Mouse (Mus musculus) hindbrain, embryonic 13.5 days (tissue): ENCODE measurements around the gene C2cd4c. TPM values are rescaled to one million over a fixed set of nuclear protein-coding genes. Genes with fewer than 3 reads are reported as not detected.

Source experiments
- ATAC-seq: fragments of 200-750 bp; cut with Nextera tagmentation; 2 replicates; pipeline ENCODE4 v1.8.0; 2017; ENCODE audit warnings: moderate TSS enrichment; ENCODE audit not compliant: low FRiP score
- H3K27ac ChIP-seq: fragments of 300-500 bp; sonication (generic); 2 replicates; pipeline ENCODE4 v1.5.1; 2015; ENCODE audit warnings: inconsistent platforms, mild to moderate bottlenecking, moderate library complexity
- H3K27me3 ChIP-seq: fragments of 300-500 bp; sonication (generic); 2 replicates; pipeline ENCODE4 v1.6.1; 2015; ENCODE audit warnings: mild to moderate bottlenecking, inconsistent platforms
- H3K36me3 ChIP-seq: fragments of 300-500 bp; sonication (generic); 2 replicates; pipeline ENCODE4 v1.6.1; 2015; ENCODE audit warnings: mild to moderate bottlenecking, inconsistent platforms
- H3K4me1 ChIP-seq: fragments of 300-500 bp; sonication (generic); replicated peaks from 2 replicates; pipeline ENCODE4 v1.6.1; 2015; ENCODE audit warnings: inconsistent platforms
- H3K4me2 ChIP-seq: fragments of 300-500 bp; sonication (generic); 2 replicates; pipeline ENCODE4 v1.6.1; 2015; ENCODE audit warnings: inconsistent platforms, mild to moderate bottlenecking, moderate library complexity
- H3K4me3 ChIP-seq: fragments of 300-500 bp; sonication (generic); 2 replicates; pipeline ENCODE4 v1.5.1; 2015; ENCODE audit warnings: mild to moderate bottlenecking, inconsistent platforms
- H3K9ac ChIP-seq: fragments of 300-500 bp; sonication (generic); 2 replicates; pipeline ENCODE4 v1.6.1; 2015; ENCODE audit warnings: mild to moderate bottlenecking, inconsistent platforms
- H3K9me3 ChIP-seq: fragments of 300-500 bp; sonication (generic); 2 replicates; pipeline ENCODE4 v1.6.1; 2016; ENCODE audit warnings: inconsistent platforms
- WGBS: fragments of 180-500 bp; shearing (Covaris S2); methylation state at CpG from one replicate; pipeline ENCODE4 v1.1.7; 2015; 5-methylcytosine and 5-hydroxymethylcytosine counted together
- polyA plus RNA-seq: library from polyadenylated mRNA; unstranded; fragments of >200 nt; fragmentation: Nextera tagmentation; extraction: Ambion mirVana; gene quantifications from 2 replicates; pipeline ENCODE4 v1.2.1, GENCODE M21; 2015

C2cd4c gene
- polyA plus RNA-seq, result 0.17 and 0.27 TPM in 2 replicates

DNA sequence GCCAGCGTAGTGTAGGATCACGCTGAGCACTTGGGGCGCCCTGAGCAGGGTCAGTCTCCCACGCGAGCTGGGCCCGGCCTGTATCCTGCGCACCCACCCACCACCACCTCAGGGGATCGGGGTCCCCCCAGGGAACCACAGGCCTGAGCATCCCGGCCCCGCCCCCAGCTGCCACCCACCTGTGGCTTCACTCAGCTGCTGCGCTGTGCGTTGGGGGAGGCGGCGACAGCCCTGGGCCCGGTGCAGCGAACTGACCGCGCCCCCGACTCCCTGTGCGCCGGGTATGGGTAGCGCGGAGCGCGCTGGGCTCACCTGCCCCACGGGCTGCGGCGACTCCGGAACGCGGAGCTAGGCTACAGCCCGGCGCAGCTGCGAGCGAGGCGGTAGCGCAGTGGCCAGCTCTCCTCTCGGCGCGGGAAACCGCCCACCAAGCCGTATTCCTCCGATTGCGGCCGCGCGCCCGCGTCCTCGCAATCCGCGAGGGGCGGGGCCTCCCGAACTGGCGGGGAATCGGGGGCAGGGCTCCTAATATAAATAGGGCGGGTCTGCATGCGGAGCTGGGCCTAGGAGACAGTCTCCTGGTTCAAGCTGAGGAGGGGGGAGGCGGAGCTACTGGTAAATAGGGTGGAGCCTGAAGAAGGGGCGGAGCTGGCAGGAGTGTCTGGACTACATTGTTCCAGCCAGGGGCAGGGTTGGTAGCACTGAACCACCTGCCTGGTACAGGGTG lies at the start of gene C2cd4c:
TSS of gene C2cd4c (minus strand) at position 448 of the 727 bp plus-strand sequence.
- peak; percentile 90 for ATAC-seq
- H3K27ac ChIP-seq, result peak within 1 kb of the TSS; percentile 44; the same call in 1 of the 2 replicates
- peak within 1 kb of the TSS; percentile 58 for H3K4me3 ChIP-seq
- peak within 1 kb of the TSS; percentile 96 for H3K4me2 ChIP-seq
- WGBS, result 1% methylated on average over 58 of the region's 60 CpGs
- peaks cover 26% of the 10 kb centered on the region for H3K4me1 ChIP-seq
- peak within 1 kb of the TSS; percentile 76 for H3K9ac ChIP-seq
- H3K36me3 ChIP-seq, result no peaks in the 10 kb centered on the region
- H3K9me3 ChIP-seq, result no peaks in the 10 kb centered on the region
- H3K27me3 ChIP-seq, result peaks cover 51% of the 10 kb centered on the region

DNA sequence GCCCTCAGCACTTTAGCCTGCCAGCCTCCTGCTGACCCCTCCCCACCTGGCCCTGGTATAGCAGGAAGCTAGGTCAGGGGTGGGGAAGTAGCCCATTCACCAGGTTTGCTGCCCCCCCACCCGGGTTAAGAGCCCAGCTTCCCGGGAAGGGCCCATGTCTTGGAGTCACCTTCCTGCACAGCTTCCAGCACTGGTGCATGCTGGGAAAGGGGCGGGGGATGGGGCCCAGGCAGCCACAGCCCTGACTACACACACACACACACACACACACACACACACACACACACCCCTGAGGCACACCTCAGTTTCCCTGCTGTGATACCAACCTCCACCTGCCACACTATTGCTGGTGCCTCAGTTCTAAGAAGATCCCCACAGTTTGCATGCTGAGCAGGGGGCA lies 48.0 kb upstream of the C2cd4c start:
- WGBS, result 52% methylated on average over 3 of the region's 3 CpGs
- ATAC-seq, result no peak
- no peak overlapping the region for H3K4me3 ChIP-seq
- no peaks in the 10 kb centered on the region for H3K27me3 ChIP-seq
- no peaks in the 10 kb centered on the region for H3K36me3 ChIP-seq
- H3K4me2 ChIP-seq, result no peak overlapping the region
- 0 out of 2 replicates have a peak, but pooled peaks cover 4% of the 10 kb centered on the region for H3K4me1 ChIP-seq
- no peak overlapping the region for H3K27ac ChIP-seq
- H3K9ac ChIP-seq, result no peak overlapping the region
- no peaks in the 10 kb centered on the region for H3K9me3 ChIP-seq

DNA sequence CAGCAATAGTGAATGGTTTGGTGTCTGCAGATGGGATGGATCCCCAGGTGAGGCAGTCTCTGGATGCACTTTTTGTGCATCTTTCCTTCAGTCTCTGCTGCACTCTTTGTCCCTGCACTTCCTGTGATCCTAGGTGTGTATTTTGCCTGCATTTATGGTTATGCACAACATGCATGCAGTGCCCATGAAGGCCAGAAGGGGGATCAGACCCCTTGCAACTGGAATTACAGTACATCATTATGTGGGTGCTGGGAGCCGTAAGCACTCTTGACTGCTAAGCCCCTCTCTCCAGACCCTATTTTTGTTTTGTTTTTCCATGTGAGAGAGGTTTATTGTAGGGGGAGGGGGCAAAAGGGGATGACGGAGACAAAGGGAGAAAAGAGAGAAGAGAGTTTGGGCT lies 46.5 kb upstream of the C2cd4c start:
- Histone ChIP-seq H3K36me3 (no peaks in the 10 kb centered on the region), H3K4me2 (no peak overlapping the region), H3K9ac (no peak overlapping the region), H3K27me3 (no peaks in the 10 kb centered on the region), H3K9me3 (no peaks in the 10 kb centered on the region), H3K27ac (no peak overlapping the region), H3K4me3 (no peak overlapping the region), H3K4me1 (peaks cover 6% of the 10 kb centered on the region)
- 86% methylated on average over 2 of the region's 2 CpGs for WGBS
- ATAC-seq, result no peak

DNA sequence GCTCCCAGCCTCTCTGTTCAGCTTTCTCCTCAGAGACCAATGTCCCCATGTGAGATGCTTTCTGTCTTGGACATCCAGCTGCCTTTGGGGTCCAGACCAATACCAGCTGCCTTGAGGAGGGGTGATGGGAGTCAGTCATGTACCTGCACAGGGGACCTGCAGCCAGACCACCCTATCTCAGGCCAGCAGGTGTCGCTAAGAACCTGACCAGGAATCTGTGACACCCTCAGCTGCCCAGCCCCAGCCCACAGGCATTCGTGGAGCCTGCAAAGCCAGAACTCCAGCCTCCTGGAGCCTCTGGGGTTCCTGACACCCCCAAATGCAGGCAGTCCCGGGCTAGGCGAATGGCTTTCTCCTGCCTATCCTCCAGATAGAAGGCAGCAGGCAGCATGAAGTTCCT lies 45.0 kb upstream of the C2cd4c start:
- Histone ChIP-seq H3K4me1 (peaks cover 10% of the 10 kb centered on the region), H3K27ac (no peak overlapping the region), H3K27me3 (no peaks in the 10 kb centered on the region), H3K4me3 (no peak overlapping the region), H3K36me3 (no peaks in the 10 kb centered on the region), H3K4me2 (no peak overlapping the region), H3K9me3 (no peaks in the 10 kb centered on the region), H3K9ac (no peak overlapping the region)
- WGBS, result 17% methylated on average over 4 of the region's 4 CpGs
- ATAC-seq, result no peak

DNA sequence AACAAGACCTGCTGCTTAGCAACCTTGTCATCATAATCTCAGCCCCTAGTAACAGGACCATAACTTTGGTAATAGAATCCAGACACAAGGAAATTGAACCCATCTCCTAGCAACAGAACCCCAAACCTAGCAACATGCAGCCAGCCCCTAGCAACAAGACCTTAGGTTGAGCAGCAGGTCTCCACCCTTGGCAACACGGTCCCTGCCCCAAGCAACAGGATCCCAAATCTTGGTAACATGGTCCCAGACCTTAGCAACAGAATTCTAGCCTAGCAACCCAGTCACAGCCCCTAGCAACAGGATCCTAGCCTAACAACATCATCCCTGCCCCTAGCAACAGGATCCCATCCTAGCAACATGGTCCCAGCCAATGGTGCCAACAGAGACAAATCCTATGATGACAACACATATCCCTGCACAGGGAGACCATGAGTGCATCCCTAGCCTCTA lies 41.1 kb upstream of the C2cd4c start:
- Histone ChIP-seq H3K4me2 (no peak overlapping the region), H3K27me3 (peaks cover 13% of the 10 kb centered on the region), H3K4me1 (peaks cover 10% of the 10 kb centered on the region), H3K27ac (peak overlapping the region; percentile 67; the same call in 1 of the 2 replicates), H3K4me3 (no peak overlapping the region), H3K9ac (no peak overlapping the region), H3K36me3 (no peaks in the 10 kb centered on the region), H3K9me3 (no peaks in the 10 kb centered on the region)
- 19% methylated on average over 1 of the region's 1 CpGs for WGBS
- peak; percentile 79 for ATAC-seq

DNA sequence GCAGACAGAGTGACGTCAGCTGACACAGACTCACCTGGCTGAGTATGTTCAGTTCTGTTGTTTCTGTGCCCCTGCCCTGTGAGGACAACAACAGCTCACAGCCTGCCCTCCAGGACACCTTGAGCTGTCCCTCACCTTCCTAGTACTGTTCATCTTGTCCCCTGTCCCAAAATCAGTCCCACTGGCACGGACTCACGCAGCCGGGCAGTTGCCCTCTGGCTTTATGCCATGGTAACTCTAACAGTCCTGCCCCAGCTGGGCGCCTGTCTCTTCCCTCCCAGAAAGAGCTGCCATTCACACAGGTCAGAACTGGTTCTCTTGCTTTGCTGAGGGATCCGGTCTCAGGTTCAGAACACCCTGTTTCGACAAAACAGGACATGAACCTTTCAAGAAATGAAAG lies 39.0 kb upstream of the C2cd4c start:
- no peaks in the 10 kb centered on the region for H3K36me3 ChIP-seq
- no peaks in the 10 kb centered on the region for H3K9me3 ChIP-seq
- H3K27me3 ChIP-seq, result peaks cover 13% of the 10 kb centered on the region
- ATAC-seq, result no peak
- no peak overlapping the region for H3K9ac ChIP-seq
- H3K4me1 ChIP-seq, result peaks cover 10% of the 10 kb centered on the region
- no peak overlapping the region for H3K4me2 ChIP-seq
- WGBS, result 91% methylated on average over 7 of the region's 7 CpGs
- H3K27ac ChIP-seq, result no peak overlapping the region
- H3K4me3 ChIP-seq, result no peak overlapping the region

DNA sequence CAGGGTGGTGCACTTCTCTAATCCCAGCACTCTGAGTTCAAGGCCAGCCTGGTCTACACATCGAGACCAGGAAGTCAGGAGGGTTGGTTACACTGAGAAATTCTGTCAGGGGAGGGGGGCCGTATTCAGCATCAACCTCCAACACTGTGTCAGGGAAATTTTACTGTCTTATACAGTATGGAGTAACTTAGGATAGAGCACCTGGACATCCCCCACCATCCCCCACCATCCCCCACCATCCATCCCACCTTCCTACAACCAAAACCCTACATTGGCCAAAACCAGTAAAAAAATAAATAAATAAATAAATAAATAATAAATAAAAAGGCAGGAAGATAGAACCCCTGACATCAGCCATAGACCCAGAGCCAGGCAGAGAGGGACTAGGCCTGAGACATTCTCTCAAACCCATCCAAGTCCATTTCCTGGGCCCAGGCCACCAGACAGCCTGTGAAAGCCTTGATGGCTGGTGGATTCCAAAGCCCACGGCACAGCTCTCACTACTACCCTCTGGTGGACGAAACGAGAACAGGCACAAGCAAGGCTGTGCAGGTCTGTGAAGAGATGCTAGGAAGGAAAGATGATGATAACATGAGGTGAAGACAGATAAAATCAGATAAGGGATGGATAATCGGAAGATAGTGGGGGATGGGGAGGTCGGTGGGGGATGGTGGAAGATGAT lies 35.4 kb upstream of the C2cd4c start:
- 31% methylated on average over 7 of the region's 7 CpGs for WGBS
- Histone ChIP-seq H3K9ac (no peak overlapping the region), H3K9me3 (no peaks in the 10 kb centered on the region), H3K4me2 (no peak overlapping the region), H3K4me1 (no peaks in the 10 kb centered on the region), H3K4me3 (no peak overlapping the region), H3K27me3 (peaks cover 13% of the 10 kb centered on the region), H3K27ac (no peak overlapping the region), H3K36me3 (no peaks in the 10 kb centered on the region)
- peak; percentile 66 for ATAC-seq

DNA sequence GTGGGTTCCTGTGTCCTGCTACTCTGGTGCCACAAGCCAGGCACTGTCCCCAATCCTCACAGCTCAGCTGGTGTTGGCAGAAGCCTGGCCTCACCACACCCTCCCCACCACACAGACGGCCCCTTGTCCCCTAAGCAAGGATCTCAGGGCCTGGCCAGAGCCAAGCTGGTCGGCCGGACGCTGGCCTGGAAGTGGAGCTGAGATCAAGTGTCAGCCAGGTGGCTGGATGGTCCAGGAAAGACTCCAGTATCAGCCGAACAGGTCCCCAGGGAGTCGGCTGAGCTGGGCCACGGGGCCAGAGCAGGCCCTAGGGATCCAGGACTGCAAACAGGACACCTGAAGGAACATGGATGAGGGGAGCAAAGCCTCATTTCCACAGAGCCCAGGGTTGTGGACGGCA lies 31.9 kb upstream of the C2cd4c start, which contains the start of gene Odf3l2:
TSS of gene Odf3l2 (minus strand) at position 28 of the 400 bp plus-strand sequence.
- Histone ChIP-seq H3K36me3 (no peaks in the 10 kb centered on the region), H3K27me3 (no peaks in the 10 kb centered on the region), H3K4me3 (no peak within 1 kb of the TSS), H3K27ac (no peak within 1 kb of the TSS), H3K4me1 (no peaks in the 10 kb centered on the region), H3K9ac (0 out of 2 replicates have a peak within 1 kb of the TSS, but pooled peaks have one; percentile 13), H3K9me3 (no peaks in the 10 kb centered on the region), H3K4me2 (no peak within 1 kb of the TSS)
- no peak for ATAC-seq
- WGBS, result 76% methylated on average over 8 of the region's 8 CpGs

DNA sequence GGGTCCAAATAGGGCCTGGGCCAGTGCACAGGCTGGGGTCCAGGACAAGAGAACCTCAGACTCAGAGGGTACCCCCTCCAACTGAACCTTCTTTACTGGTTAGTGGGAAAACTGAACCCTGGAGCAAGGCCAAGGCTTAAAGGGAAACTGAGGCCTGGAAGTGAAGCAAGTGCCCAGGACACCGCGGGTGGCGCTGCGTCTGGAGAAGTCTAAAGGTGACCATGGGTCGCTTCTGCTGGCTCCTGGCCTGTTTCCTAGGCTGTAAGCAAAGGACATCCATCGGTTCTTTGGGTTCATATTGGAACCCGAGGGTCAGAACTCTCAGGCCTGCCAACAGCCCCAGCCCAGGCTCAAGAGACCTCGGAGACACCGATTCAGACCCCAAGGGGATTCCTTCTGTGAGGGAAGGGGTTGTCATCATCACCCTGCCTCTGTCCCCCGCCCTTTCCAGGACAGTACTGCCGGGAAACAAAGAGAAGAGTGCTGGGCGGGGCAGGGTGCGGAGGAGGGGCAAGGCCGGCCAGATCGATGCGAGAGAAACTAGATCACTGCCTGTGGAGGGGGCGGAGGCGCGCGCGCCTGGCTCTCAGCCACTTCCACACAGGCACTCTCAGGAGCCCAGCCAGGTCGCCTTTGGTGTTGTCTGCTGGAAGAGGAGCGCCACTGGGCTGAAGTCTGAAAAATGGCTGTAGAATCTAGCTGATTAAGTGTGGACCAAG lies 24.8 kb upstream of the C2cd4c start:
- peak overlapping the region; percentile 96 for H3K27ac ChIP-seq
- no peaks in the 10 kb centered on the region for H3K36me3 ChIP-seq
- peaks cover 32% of the 10 kb centered on the region for H3K27me3 ChIP-seq
- H3K4me1 ChIP-seq, result peaks cover 42% of the 10 kb centered on the region
- ATAC-seq, result peak; percentile 14; the same call in 1 of the 2 replicates
- peak overlapping the region; percentile 96 for H3K9ac ChIP-seq
- H3K4me2 ChIP-seq, result peak overlapping the region; percentile 80
- H3K4me3 ChIP-seq, result peak overlapping the region; percentile 80
- no peaks in the 10 kb centered on the region for H3K9me3 ChIP-seq
- WGBS, result 4% methylated on average over 23 of the region's 23 CpGs

DNA sequence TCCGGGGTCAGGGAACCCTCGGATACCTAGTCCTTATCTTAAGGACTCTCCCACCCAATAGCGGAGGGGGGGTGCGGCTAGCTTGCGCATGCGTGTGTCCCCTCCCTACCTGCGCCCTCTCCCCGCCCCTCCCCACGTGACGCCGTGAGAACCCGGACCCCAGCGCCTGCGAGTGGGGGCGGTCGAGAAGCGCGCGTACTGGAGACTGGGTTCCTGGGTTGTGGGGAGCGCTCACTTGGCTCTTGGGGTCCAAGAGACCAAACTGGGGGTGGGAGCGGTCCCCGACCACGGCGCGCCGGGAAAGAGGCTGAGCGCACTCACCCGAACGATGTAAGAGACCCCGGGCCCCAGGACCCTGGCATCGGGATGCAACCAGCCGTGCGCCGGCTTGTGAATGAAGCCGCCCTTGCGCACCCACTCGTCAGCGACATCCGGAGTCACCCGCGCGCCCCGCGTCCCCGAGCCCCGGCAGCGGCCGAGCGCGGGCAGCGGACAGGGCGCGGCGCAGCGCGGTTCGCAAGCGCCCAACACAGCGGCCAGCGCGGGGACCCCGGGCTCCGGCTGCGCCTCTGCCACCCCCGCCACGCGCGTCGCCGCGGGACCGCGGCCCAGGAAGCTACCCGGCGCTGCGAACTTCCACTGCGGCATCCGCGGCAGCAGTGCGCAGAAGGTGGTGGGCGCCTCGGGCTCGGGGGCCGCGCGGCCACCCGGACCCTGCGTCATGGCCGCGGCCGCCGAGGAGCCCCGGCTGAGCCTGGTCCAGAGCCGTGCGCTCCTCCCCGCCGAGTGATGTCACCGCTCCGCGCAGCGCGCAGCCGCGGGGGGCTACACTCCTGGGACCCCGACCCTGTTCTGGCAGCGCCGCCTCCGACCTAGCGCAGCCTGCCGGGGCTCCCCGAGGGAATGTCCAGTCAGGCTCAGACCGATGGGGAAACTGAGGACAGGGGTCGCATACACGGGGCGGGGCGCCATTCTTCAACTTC lies 23.6 kb upstream of the C2cd4c start, which contains the start of gene Shc2:
TSS of gene Shc2 (minus strand) at position 791 of the 983 bp plus-strand sequence.
- peak within 1 kb of the TSS; percentile 96 for H3K9ac ChIP-seq
- peaks cover 46% of the 10 kb centered on the region for H3K4me1 ChIP-seq
- H3K4me2 ChIP-seq, result peak within 1 kb of the TSS; percentile 80
- no peaks in the 10 kb centered on the region for H3K9me3 ChIP-seq
- peak within 1 kb of the TSS; percentile 80 for H3K4me3 ChIP-seq
- H3K27ac ChIP-seq, result peak within 1 kb of the TSS; percentile 96
- under 1% methylated on average over 109 of the region's 116 CpGs for WGBS
- H3K36me3 ChIP-seq, result no peaks in the 10 kb centered on the region
- ATAC-seq, result peak; percentile 84
- peaks cover 32% of the 10 kb centered on the region for H3K27me3 ChIP-seq

DNA sequence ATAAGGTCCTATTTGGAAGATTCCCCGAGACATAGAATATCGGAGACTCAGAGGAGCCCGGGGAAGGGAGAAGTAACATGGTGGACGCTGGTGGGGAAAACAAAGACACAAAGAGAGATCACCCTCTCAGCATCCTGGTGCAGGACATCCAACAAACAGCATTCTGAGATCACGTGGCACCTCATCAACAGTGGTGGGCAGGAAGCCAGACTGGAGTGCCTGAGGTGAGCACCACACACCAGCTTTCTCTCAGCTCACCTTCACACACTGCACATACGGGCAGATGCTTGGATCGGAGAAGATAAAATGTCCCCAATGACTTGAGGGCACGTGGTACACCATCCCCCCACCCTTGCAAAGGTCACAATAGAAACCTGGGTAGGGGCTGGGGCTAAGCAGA lies 22.5 kb upstream of the C2cd4c start:
- 69% methylated on average over 8 of the region's 8 CpGs for WGBS
- H3K9ac ChIP-seq, result peak overlapping the region; percentile 96
- no peak; the same call in 1 of the 2 replicates for ATAC-seq
- H3K27me3 ChIP-seq, result peaks cover 32% of the 10 kb centered on the region
- peak overlapping the region; percentile 80 for H3K4me3 ChIP-seq
- peak overlapping the region; percentile 80 for H3K4me2 ChIP-seq
- peaks cover 46% of the 10 kb centered on the region for H3K4me1 ChIP-seq
- no peaks in the 10 kb centered on the region for H3K9me3 ChIP-seq
- no peaks in the 10 kb centered on the region for H3K36me3 ChIP-seq
- H3K27ac ChIP-seq, result peak overlapping the region; percentile 96
